Mouse (Mus musculus) right cerebral cortex, postnatal 10 days (tissue): Measurements from ENCODE around the gene Cend1.

Source experiments
- DNase-seq, 2 experiments: peaks; one replicate each; pipeline ENCODE4 v3.0.0; 2021; ENCODE audit warnings: low spot score in 2 of 2

Gene Cend1

GRCm38 (mm10) chr7:141392552-141393222 is 36.6 kb downstream of the Cend1 start:
- no peak for DNase-seq

GRCm38 (mm10) chr7:141391625-141392551 is 37.4 kb downstream of the Cend1 start, which contains the start of gene Taldo1:
Taldo1 (plus strand) TSS chr7:141392199.
- peak; percentile 97 to 98 for DNase-seq

DNA sequence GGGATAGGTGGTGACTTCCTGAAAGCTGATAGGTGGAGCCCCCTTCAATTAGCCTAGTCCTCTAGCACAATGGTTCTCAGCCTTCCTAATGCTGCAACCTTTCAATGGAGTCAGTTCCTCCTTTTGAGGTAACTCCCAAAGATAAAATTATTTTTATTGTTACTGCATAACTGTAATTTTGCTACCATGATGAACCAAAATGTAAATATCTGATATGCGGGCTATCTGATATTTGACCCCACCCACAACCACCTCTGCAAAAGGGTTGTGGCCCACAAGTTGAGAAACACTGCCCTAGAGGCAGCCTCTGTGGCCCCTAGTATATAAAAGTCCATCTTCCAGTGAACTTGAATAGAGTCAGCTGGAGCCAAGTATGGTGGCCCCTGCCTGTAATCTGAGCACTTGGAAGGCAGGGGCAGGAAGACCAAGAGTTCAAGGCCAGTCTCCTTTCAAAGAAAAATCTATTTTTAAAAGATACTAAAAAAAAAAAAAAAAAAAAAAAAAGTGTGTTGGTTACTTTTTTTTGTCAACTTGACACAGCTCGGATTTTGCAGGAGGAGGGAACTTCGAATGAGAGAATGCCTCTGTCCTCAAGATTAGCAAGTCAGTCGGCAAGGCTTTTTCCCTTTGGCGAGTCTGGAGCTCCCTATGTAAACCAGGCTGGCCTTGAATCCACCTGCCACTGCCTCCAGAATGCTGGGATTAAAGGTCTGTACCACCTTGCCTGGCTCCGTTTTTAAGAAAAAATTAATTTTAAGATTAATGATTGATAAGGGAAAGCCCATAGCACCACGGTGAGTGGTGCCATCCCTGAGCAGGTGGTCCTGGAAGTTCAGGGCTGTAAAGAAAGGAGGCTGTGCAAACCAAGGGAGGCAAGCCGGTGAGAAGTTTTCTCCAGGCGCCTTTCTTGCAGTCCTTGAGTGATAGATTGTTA is 38.7 kb downstream of the Cend1 start:
- no peak for DNase-seq

DNA sequence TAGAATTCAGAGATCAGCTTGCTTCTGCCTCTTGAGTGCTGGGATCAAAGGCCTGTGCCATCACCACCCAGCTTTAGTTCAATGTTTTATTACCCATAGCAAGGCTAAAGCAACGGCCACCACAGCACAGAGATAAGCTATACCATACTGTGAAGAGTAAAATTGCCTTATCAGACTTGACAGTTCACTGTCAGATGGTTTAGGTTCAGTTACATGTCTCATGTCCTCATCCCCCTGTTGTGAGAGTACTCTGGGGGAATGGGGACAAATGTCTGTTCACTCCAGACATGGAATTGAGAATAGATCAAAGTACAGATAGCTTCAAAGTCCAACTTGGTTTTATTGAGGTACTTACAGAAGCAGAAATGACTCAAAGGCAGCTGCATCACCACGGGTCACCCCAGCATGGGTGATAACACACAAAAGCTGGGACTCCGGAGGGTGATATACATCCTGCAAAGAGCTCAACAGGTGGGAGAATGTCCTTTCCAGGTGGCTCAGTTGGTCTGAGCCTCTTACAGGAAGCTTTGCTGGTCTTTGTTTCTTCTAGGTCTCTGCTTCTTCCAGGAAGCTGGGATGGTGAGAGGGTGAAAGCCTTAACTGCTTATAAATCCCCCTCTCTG is 40.7 kb downstream of the Cend1 start:
- DNase-seq = no peak

GRCm38 (mm10) chr7:141387807-141388486 is 41.3 kb downstream of the Cend1 start:
- DNase-seq = no peak

DNA sequence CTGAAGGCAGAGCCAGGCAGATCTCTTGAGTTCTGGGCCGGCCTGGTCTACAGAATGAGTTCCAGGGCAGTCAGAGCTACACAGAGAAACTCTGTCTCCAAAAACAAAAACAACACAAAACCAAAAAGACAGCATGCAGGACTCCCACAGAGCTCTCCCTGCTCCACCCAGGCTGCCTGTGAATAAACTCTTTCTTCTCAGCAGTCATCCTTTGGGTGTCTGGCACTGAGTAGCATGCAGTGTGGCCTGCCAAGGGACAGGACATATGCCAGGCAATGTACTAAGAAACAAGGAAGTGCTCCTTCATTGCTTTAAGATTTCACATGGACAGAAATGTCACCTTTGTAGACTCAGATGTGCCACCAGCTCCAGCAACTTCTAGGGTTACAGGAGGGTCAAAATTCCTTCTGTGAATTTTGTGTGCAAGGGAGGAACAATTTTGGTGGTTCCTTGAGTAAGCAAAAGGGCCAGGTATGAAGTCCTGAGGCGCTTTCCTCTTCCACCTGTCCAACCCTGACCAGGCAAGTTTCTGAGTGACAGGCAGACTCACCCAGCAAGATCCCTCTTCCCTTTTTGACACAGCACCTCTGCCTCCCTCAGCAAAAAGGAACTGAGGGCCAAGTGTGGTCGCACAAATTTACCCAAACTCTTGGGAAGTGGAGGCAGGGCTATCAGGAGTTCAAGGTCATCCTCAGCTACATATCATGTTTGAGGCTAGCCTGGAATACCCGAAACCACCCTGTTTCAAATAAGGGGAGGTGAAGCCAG is 48.0 kb downstream of the Cend1 start:
- no peak for DNase-seq

GRCm38 (mm10) chr7:141379584-141379983 is 49.7 kb downstream of the Cend1 start:
- DNase-seq = no peak
